11 mouse cellular contexts compared by ENCODE assay signal in genomic region chr9:116270417-116270828, GRCm38 (mm10).
DNase-seq lines count a peak whose midpoint lies in the region; ATAC-seq lines count a peak whose summit lies in the region.
"Had no signal": no experiment of that assay in that cellular context is flagged by ENCODE, and none has a peak within 500 bp of the region (broad histone marks: within the 10 kb centered on the region; RNA-seq: fewer than 3 reads in every experiment).

No protein-coding gene starts in this region.

- H3K4me1 ChIP-seq in kidney, embryonic 14.5 days (ENCODE audit: control insufficient read depth, insufficient read depth, low read length): no peaks in the 10 kb centered on the region
- H3K4me1 ChIP-seq: hindbrain, embryonic 15.5 days; liver, embryonic 15.5 days had no signal

- ATAC-seq in kidney, embryonic 14.5 days (ENCODE audit: low FRiP score, low TSS enrichment): peak; percentile 49; the same call in 1 of the 2 replicates

- no peak overlapping the region for H3K9ac ChIP-seq in kidney, embryonic 14.5 days (ENCODE audit: low read depth, low read length)
- H3K9ac ChIP-seq: hindbrain, embryonic 15.5 days; liver, embryonic 15.5 days had no signal

- H3K9me3 ChIP-seq in kidney, embryonic 14.5 days (ENCODE audit: control insufficient read depth, low read length): no peaks in the 10 kb centered on the region
- H3K9me3 ChIP-seq: hindbrain, embryonic 15.5 days; liver, embryonic 15.5 days had no signal

- no peak overlapping the region for H3K4me3 ChIP-seq in kidney, embryonic 14.5 days (ENCODE audit: low read length)
- H3K4me3 ChIP-seq: hindbrain, embryonic 15.5 days; liver, embryonic 15.5 days had no signal

- WGBS in kidney, embryonic 14.5 days: 66% methylated on average over 6 of the region's 6 CpGs

- no peak overlapping the region for H3K4me2 ChIP-seq in kidney, embryonic 14.5 days (replicated peaks; ENCODE audit: low read depth, low read length)
- H3K4me2 ChIP-seq: hindbrain, embryonic 15.5 days; liver, embryonic 15.5 days had no signal

- no peaks in the 10 kb centered on the region for H3K27me3 ChIP-seq in kidney, embryonic 14.5 days (ENCODE audit: control insufficient read depth, insufficient read depth, low read length)
- H3K27me3 ChIP-seq: hindbrain, embryonic 15.5 days; liver, embryonic 15.5 days had no signal

- no peak overlapping the region for H3K27ac ChIP-seq in kidney, embryonic 14.5 days (ENCODE audit: low read depth, low read length)
- H3K27ac ChIP-seq: hindbrain, embryonic 15.5 days; liver, embryonic 15.5 days had no signal

- peak; percentile 41 to 42 for DNase-seq in spleen, postnatal 36 days (ENCODE audit: low spot score in 2 of 2)
- DNase-seq in spleen, adult 12 weeks (ENCODE audit: low spot score): no peak
- peak; percentile 67 for DNase-seq in lung, postnatal 14 days
- peak; percentile 71 for DNase-seq in urinary bladder, postnatal 25 days (ENCODE audit: low spot score)
- no peak for DNase-seq in left cerebral cortex, postnatal 14 days (ENCODE audit: low spot score in 2 of 2)
- no peak for DNase-seq in retina, postnatal 1 day
- DNase-seq in heart, postnatal 25 days (ENCODE audit: low spot score): no peak

- no peaks in the 10 kb centered on the region for H3K36me3 ChIP-seq in kidney, embryonic 14.5 days (ENCODE audit: control insufficient read depth, insufficient read depth, low read length)
- H3K36me3 ChIP-seq: G1E; hindbrain, embryonic 15.5 days; liver, embryonic 15.5 days had no signal

- intact Hi-C loops in left cerebral cortex, postnatal 14 days (cut with DNase I): no loop called here
- intact Hi-C loops in heart, postnatal 25 days (cut with DNase I): loop anchor here (5.0 kb wide), 1 partner anchor 93 kb away; the partner anchor contains the start of gene Tgfbr2

Comparison
In these comparisons a context has a peak if more than half of its experiments do, and no peak if none do; other contexts are left out.
1. DNase-seq: peak in spleen, postnatal 36 days (2 of 2), lung, postnatal 14 days (single experiment) and urinary bladder, postnatal 25 days (single experiment); none in spleen, adult 12 weeks (single experiment), left cerebral cortex, postnatal 14 days (0 of 2), retina, postnatal 1 day (single experiment) and heart, postnatal 25 days (single experiment).